Mouse (Mus musculus): ENCODE measurements at regions not wholly inside any gene's neighbourhood (a gene's known extent, or its start where the extent isn't known, plus 50 kb on each side); places are given as distances from the start of the nearest gene placed in this dataset.

- TF ChIP-seq E2F4 (IDR thresholded peaks at IDR 0.05; ENCODE audit: borderline replicate concordance, low read depth, low read length) (no peak), MAX (IDR thresholded peaks at IDR 0.05; ENCODE audit: low read length) (no peak), JUND (IDR thresholded peaks at IDR 0.05; ENCODE audit: low read depth, low read length) (no peak), CTCF (IDR thresholded peaks at IDR 0.05 in 2 of 3, conservative IDR thresholded peaks at IDR 0.05 in 1 of 3; ENCODE audit: control insufficient read depth in 1 of 3, insufficient read depth in 1 of 3, low read depth in 2 of 3, low read length in 3 of 3, poor library complexity in 1 of 3, severe bottlenecking in 1 of 3) (no peak), ZC3H11A (IDR thresholded peaks at IDR 0.05; ENCODE audit: low read depth, low read length) (no peak), HCFC1 (IDR thresholded peaks at IDR 0.05; ENCODE audit: low read depth, low read length) (no peak), CHD2 (IDR thresholded peaks at IDR 0.05; ENCODE audit: low read length) (no peak)
Observed at GRCm38 (mm10) chr10:57046891-57047290, 439.3 kb upstream of the Hsf2 start.
